Mouse (Mus musculus) testis, adult 2 months (tissue): Measurements from ENCODE around the gene Gm20388. TPM values are rescaled to one million over a fixed set of nuclear protein-coding genes. Genes with fewer than 3 reads are reported as not detected.
A peak's percentile ranks its signal among the peaks of the same experiment; 100 is the strongest.

Experiments
- H3K27ac ChIP-seq: fragments of 200-500 bp; 2 replicates; pipeline ENCODE4 v1.5.1; 2012; ENCODE audit warnings: low read depth, low read length; ENCODE audit not compliant: control insufficient read depth, insufficient read depth
- H3K27me3 ChIP-seq: fragments of 200-500 bp; 2 replicates; pipeline ENCODE4 v1.6.1; 2012; ENCODE audit warnings: mild to moderate bottlenecking, low read length, moderate library complexity; ENCODE audit not compliant: control insufficient read depth, insufficient read depth
- H3K36me3 ChIP-seq: fragments of 200-500 bp; 2 replicates; pipeline ENCODE4 v1.6.1; 2012; ENCODE audit warnings: mild to moderate bottlenecking, low read length; ENCODE audit not compliant: control insufficient read depth, insufficient read depth
- H3K4me1 ChIP-seq: fragments of 200-500 bp; 2 replicates; pipeline ENCODE4 v1.6.1; 2012; ENCODE audit warnings: low read length; ENCODE audit not compliant: control insufficient read depth, insufficient read depth
- H3K4me3 ChIP-seq: fragments of 200-500 bp; 2 replicates; pipeline ENCODE4 v1.5.1; 2012; ENCODE audit warnings: low read depth, mild to moderate bottlenecking, low read length, moderate library complexity, mixed read lengths; ENCODE audit not compliant: control insufficient read depth
- CTCF ChIP-seq: fragments of 200-500 bp; IDR thresholded peaks from 2 replicates; pipeline ENCODE4 v1.5.1; 2012; ENCODE audit warnings: low read depth, mild to moderate bottlenecking, inconsistent platforms, low read length, moderate library complexity; ENCODE audit not compliant: control insufficient read depth, insufficient read depth, insufficient replicate concordance
- POLR2A ChIP-seq: fragments of 200-500 bp; IDR thresholded peaks from 2 replicates; pipeline ENCODE4 v1.6.1; 2012; ENCODE audit warnings: low read depth, mild to moderate bottlenecking, inconsistent platforms, low read length, moderate library complexity; ENCODE audit not compliant: control insufficient read depth
- polyA plus RNA-seq: library from polyadenylated mRNA; depleted of rRNA; stranded (reverse); fragments of >200 nt; gene quantifications from 2 replicates; pipeline ENCODE4 v1.2.3, GENCODE M21; 2012

Gene Gm20388
- polyA plus RNA-seq, 1 experiment, result 5.6 TPM

- peak overlapping the region; percentile 54 for H3K27ac ChIP-seq
- no peaks in the 10 kb centered on the region for H3K36me3 ChIP-seq
- H3K27me3 ChIP-seq, result no peaks in the 10 kb centered on the region
- H3K4me1 ChIP-seq, result peaks cover 3% of the 10 kb centered on the region; the same call in 1 of the 2 replicates
- H3K4me3 ChIP-seq, result no peak overlapping the region
- TF ChIP-seq POLR2A, result no peak
- TF ChIP-seq CTCF, result no peak
Measured at GRCm38 (mm10) chr8:123141741-123142462, 3231.3 kb downstream of the Gm20388 start.

- no peak overlapping the region for H3K27ac ChIP-seq
- TF ChIP-seq POLR2A, result no peak
- no peak for TF ChIP-seq CTCF
- no peaks in the 10 kb centered on the region for H3K36me3 ChIP-seq
- H3K4me3 ChIP-seq, result no peak overlapping the region
- no peaks in the 10 kb centered on the region for H3K27me3 ChIP-seq
- H3K4me1 ChIP-seq, result peaks cover 16% of the 10 kb centered on the region
Measured at GRCm38 (mm10) chr8:123145279-123145678, 3234.6 kb downstream of the Gm20388 start.

GRCm38 (mm10) chr8:123146390-123146789 lies 3235.7 kb downstream of the Gm20388 start:
- no peak for TF ChIP-seq POLR2A
- no peak for TF ChIP-seq CTCF
- H3K4me3 ChIP-seq, result no peak overlapping the region
- H3K27ac ChIP-seq, result 0 out of 2 replicates have a peak overlapping the region, but pooled peaks have one; percentile 16
- H3K27me3 ChIP-seq, result no peaks in the 10 kb centered on the region
- peaks cover 16% of the 10 kb centered on the region for H3K4me1 ChIP-seq
- H3K36me3 ChIP-seq, result no peaks in the 10 kb centered on the region

- no peak overlapping the region for H3K27ac ChIP-seq
Measured at GRCm38 (mm10) chr8:123150737-123151171, 3240.1 kb downstream of the Gm20388 start.

GRCm38 (mm10) chr8:123155177-123155576 lies 3244.5 kb downstream of the Gm20388 start:
- no peak overlapping the region for H3K4me3 ChIP-seq
- no peak overlapping the region for H3K27ac ChIP-seq
- TF ChIP-seq POLR2A (no peak), CTCF (peak; percentile 14; the same call in 1 of the 2 replicates)
- no peaks in the 10 kb centered on the region for H3K36me3 ChIP-seq
- H3K27me3 ChIP-seq, result no peaks in the 10 kb centered on the region
- peaks cover 4% of the 10 kb centered on the region for H3K4me1 ChIP-seq

More at GRCm38 (mm10) chr8:123150737-123151171, 3240.1 kb downstream of the Gm20388 start:
- Histone ChIP-seq H3K27me3 (no peaks in the 10 kb centered on the region), H3K4me1 (peaks cover 13% of the 10 kb centered on the region), H3K4me3 (no peak overlapping the region), H3K36me3 (no peaks in the 10 kb centered on the region)
- TF ChIP-seq POLR2A, result no peak
- TF ChIP-seq CTCF, result no peak

GRCm38 (mm10) chr8:123156070-123156773 lies 3245.6 kb downstream of the Gm20388 start:
- no peak overlapping the region for H3K4me3 ChIP-seq
- no peak for TF ChIP-seq CTCF
- no peaks in the 10 kb centered on the region for H3K36me3 ChIP-seq
- H3K4me1 ChIP-seq, result peaks cover 4% of the 10 kb centered on the region
- no peak overlapping the region for H3K27ac ChIP-seq
- H3K27me3 ChIP-seq, result no peaks in the 10 kb centered on the region

GRCm38 (mm10) chr8:123157888-123158465 lies 3247.3 kb downstream of the Gm20388 start, which contains the start of gene Sult5a1:
TSS of gene Sult5a1 (minus strand) at chr8:123158315.
- Histone ChIP-seq H3K27ac (no peak within 1 kb of the TSS), H3K36me3 (no peaks in the 10 kb centered on the region), H3K27me3 (no peaks in the 10 kb centered on the region), H3K4me1 (peaks cover 4% of the 10 kb centered on the region), H3K4me3 (no peak within 1 kb of the TSS)
- TF ChIP-seq POLR2A, result no peak
- no peak for TF ChIP-seq CTCF
